Mouse (Mus musculus): Measurements from ENCODE around the gene Gjd3.

Gjd3 gene

GRCm38 (mm10) chr11:98979356-98979755 lies 3.5 kb downstream of the Gjd3 start:
- peak; percentile 10 for DNase-seq

GRCm38 (mm10) chr11:98978526-98979148 lies 4.2 kb downstream of the Gjd3 start:
- DNase-seq, result no peak

GRCm38 (mm10) chr11:98974871-98975719 lies 7.7 kb downstream of the Gjd3 start:
- peak; percentile 82 for DNase-seq

GRCm38 (mm10) chr11:98974213-98974612 lies 8.6 kb downstream of the Gjd3 start:
- peak; percentile 29 for DNase-seq

- DNase-seq, result no peak
Measured at GRCm38 (mm10) chr11:98973584-98973983, 9.2 kb downstream of the Gjd3 start.

GRCm38 (mm10) chr11:98972801-98973360 lies 9.9 kb downstream of the Gjd3 start:
- peak; percentile 39 for DNase-seq

- DNase-seq, result peak; percentile 91
Measured at GRCm38 (mm10) chr11:98972215-98972614, 10.6 kb downstream of the Gjd3 start.

- peak; percentile 73 for DNase-seq
Measured at GRCm38 (mm10) chr11:98971316-98972031, 11.3 kb downstream of the Gjd3 start.

- peak; percentile 38 for DNase-seq
Measured at GRCm38 (mm10) chr11:98970191-98970925, 12.5 kb downstream of the Gjd3 start.

GRCm38 (mm10) chr11:98969496-98969927 lies 13.3 kb downstream of the Gjd3 start:
- no peak for DNase-seq

- peak; percentile 38 for DNase-seq
Measured at GRCm38 (mm10) chr11:98968716-98969495, 13.9 kb downstream of the Gjd3 start.

- peak; percentile 43 for DNase-seq
Measured at GRCm38 (mm10) chr11:98968079-98968478, 14.7 kb downstream of the Gjd3 start.

- peak; percentile 82 for DNase-seq
Measured at GRCm38 (mm10) chr11:98966499-98967141, 16.2 kb downstream of the Gjd3 start.

- DNase-seq, result peak; percentile 45
Measured at GRCm38 (mm10) chr11:98965416-98966077, 17.3 kb downstream of the Gjd3 start.

GRCm38 (mm10) chr11:98964616-98965415 lies 18.0 kb downstream of the Gjd3 start:
- DNase-seq, result peak; percentile 75

GRCm38 (mm10) chr11:98964201-98964615 lies 18.6 kb downstream of the Gjd3 start:
- no peak for DNase-seq

- DNase-seq, result peak; percentile 59
Measured at GRCm38 (mm10) chr11:98963191-98964021, 19.4 kb downstream of the Gjd3 start.

- peak; percentile 37 for DNase-seq
Measured at GRCm38 (mm10) chr11:98962421-98963095, 20.3 kb downstream of the Gjd3 start.
